Mouse (Mus musculus): ENCODE results near the gene Spag6. TPM values are rescaled to one million over a fixed set of nuclear protein-coding genes. Genes with fewer than 3 reads are reported as not detected.
A peak's percentile ranks its signal among the peaks of the same experiment; 100 is the strongest.

Gene Spag6
- total and polyA plus RNA-seq, 2 experiments from 2014 or later, result not detected

- Histone ChIP-seq H3K27me3 (ENCODE audit: insufficient read depth, low read length) (no peaks in the 10 kb centered on the region), H3K9ac (replicated peaks; ENCODE audit: low read length, poor library complexity, severe bottlenecking) (no peak overlapping the region), H3K4me2 (ENCODE audit: low read depth, low read length, poor library complexity, severe bottlenecking) (no peak overlapping the region), H3K36me3 (ENCODE audit: insufficient read depth, low read length) (no peaks in the 10 kb centered on the region), H3K4me3 (ENCODE audit: low read depth, low read length) (no peak overlapping the region), H3K27ac (ENCODE audit: low read depth, low read length) (no peak overlapping the region), H3K4me1 (ENCODE audit: insufficient read depth, low read length) (0 out of 2 replicates have a peak, but pooled peaks cover 4% of the 10 kb centered on the region), H3K9me3 (ENCODE audit: low read length) (no peaks in the 10 kb centered on the region)
- DNase-seq (ENCODE audit: low spot score) (no peak), ATAC-seq (ENCODE audit: low FRiP score) (no peak)
- no peak for TF ChIP-seq CTCF (IDR thresholded peaks at IDR 0.05)
- 86% methylated on average over 6 of the region's 6 CpGs for WGBS
Observed at GRCm38 (mm10) chr2:18774326-18774725, 80.5 kb downstream of the Spag6 start.

GRCm38 (mm10) chr2:18778220-18778619 is 84.4 kb downstream of the Spag6 start:
- H3K27me3 ChIP-seq (ENCODE audit: insufficient read depth, low read length), result no peaks in the 10 kb centered on the region
- TF ChIP-seq CTCF (IDR thresholded peaks at IDR 0.05), result no peak
- no peak overlapping the region for H3K9ac ChIP-seq (replicated peaks; ENCODE audit: low read length, poor library complexity, severe bottlenecking)
- H3K9me3 ChIP-seq (ENCODE audit: low read length), result no peaks in the 10 kb centered on the region
- DNase-seq (ENCODE audit: low spot score) (peak; percentile 80), ATAC-seq (ENCODE audit: low FRiP score) (peak; percentile 44)
- H3K4me2 ChIP-seq (ENCODE audit: low read depth, low read length, poor library complexity, severe bottlenecking), result peak overlapping the region; percentile 23
- WGBS, result 13% methylated on average over 9 of the region's 9 CpGs
- no peaks in the 10 kb centered on the region for H3K36me3 ChIP-seq (ENCODE audit: insufficient read depth, low read length)
- no peak overlapping the region for H3K27ac ChIP-seq (ENCODE audit: low read depth, low read length)
- H3K4me1 ChIP-seq (ENCODE audit: insufficient read depth, low read length), result 0 out of 2 replicates have a peak, but pooled peaks cover 4% of the 10 kb centered on the region
- H3K4me3 ChIP-seq (ENCODE audit: low read depth, low read length), result no peak overlapping the region

GRCm38 (mm10) chr2:18779830-18780229 is 86.0 kb downstream of the Spag6 start:
- no peaks in the 10 kb centered on the region for H3K9me3 ChIP-seq (ENCODE audit: low read length)
- no peak for TF ChIP-seq CTCF (IDR thresholded peaks at IDR 0.05)
- H3K9ac ChIP-seq (replicated peaks; ENCODE audit: low read length, poor library complexity, severe bottlenecking), result no peak overlapping the region
- H3K4me3 ChIP-seq (ENCODE audit: low read depth, low read length), result no peak overlapping the region
- no peak overlapping the region for H3K27ac ChIP-seq (ENCODE audit: low read depth, low read length)
- H3K27me3 ChIP-seq (ENCODE audit: insufficient read depth, low read length), result no peaks in the 10 kb centered on the region
- ATAC-seq (ENCODE audit: low FRiP score), result no peak
- H3K4me1 ChIP-seq (ENCODE audit: insufficient read depth, low read length), result 0 out of 2 replicates have a peak, but pooled peaks cover 4% of the 10 kb centered on the region
- WGBS, result 72% methylated on average over 3 of the region's 3 CpGs
- no peak overlapping the region for H3K4me2 ChIP-seq (ENCODE audit: low read depth, low read length, poor library complexity, severe bottlenecking)
- DNase-seq (ENCODE audit: low spot score), result no peak
- H3K36me3 ChIP-seq (ENCODE audit: insufficient read depth, low read length), result no peaks in the 10 kb centered on the region

GRCm38 (mm10) chr2:18781296-18781695 is 87.5 kb downstream of the Spag6 start:
- Histone ChIP-seq H3K27ac (ENCODE audit: low read depth, low read length) (no peak overlapping the region), H3K9ac (replicated peaks; ENCODE audit: low read length, poor library complexity, severe bottlenecking) (no peak overlapping the region), H3K27me3 (ENCODE audit: insufficient read depth, low read length) (no peaks in the 10 kb centered on the region), H3K4me3 (ENCODE audit: low read depth, low read length) (no peak overlapping the region), H3K4me2 (ENCODE audit: low read depth, low read length, poor library complexity, severe bottlenecking) (no peak overlapping the region), H3K4me1 (ENCODE audit: insufficient read depth, low read length) (0 out of 2 replicates have a peak, but pooled peaks cover 4% of the 10 kb centered on the region), H3K36me3 (ENCODE audit: insufficient read depth, low read length) (no peaks in the 10 kb centered on the region), H3K9me3 (ENCODE audit: low read length) (no peaks in the 10 kb centered on the region)
- DNase-seq (ENCODE audit: low spot score) (no peak), ATAC-seq (ENCODE audit: low FRiP score) (no peak)
- no peak for TF ChIP-seq CTCF (IDR thresholded peaks at IDR 0.05)
- 72% methylated on average over 7 of the region's 7 CpGs for WGBS

- no peak for ATAC-seq (ENCODE audit: low FRiP score)
Observed at GRCm38 (mm10) chr2:18794261-18794660, 100.4 kb downstream of the Spag6 start.

GRCm38 (mm10) chr2:18797776-18798175 is 103.9 kb downstream of the Spag6 start:
- peak; percentile 44 for DNase-seq (ENCODE audit: low spot score)
- no peak for ATAC-seq (ENCODE audit: low FRiP score)
- no peak overlapping the region for H3K4me3 ChIP-seq (ENCODE audit: low read depth, low read length)
- no peaks in the 10 kb centered on the region for H3K36me3 ChIP-seq (ENCODE audit: insufficient read depth, low read length)
- H3K4me2 ChIP-seq (ENCODE audit: low read depth, low read length, poor library complexity, severe bottlenecking), result peak overlapping the region; percentile 30
- 17% methylated on average over 8 of the region's 8 CpGs for WGBS
- no peak overlapping the region for H3K9ac ChIP-seq (replicated peaks; ENCODE audit: low read length, poor library complexity, severe bottlenecking)
- TF ChIP-seq CTCF (IDR thresholded peaks at IDR 0.05), result no peak
- 0 out of 2 replicates have a peak, but pooled peaks cover under 1% of the 10 kb centered on the region for H3K4me1 ChIP-seq (ENCODE audit: insufficient read depth, low read length)
- no peaks in the 10 kb centered on the region for H3K27me3 ChIP-seq (ENCODE audit: insufficient read depth, low read length)
- H3K27ac ChIP-seq (ENCODE audit: low read depth, low read length), result no peak overlapping the region
- H3K9me3 ChIP-seq (ENCODE audit: low read length), result no peaks in the 10 kb centered on the region

More at GRCm38 (mm10) chr2:18794261-18794660, 100.4 kb downstream of the Spag6 start:
- TF ChIP-seq CTCF (IDR thresholded peaks at IDR 0.05), result no peak
- DNase-seq (ENCODE audit: low spot score), result no peak
- H3K36me3 ChIP-seq (ENCODE audit: insufficient read depth, low read length), result no peaks in the 10 kb centered on the region
- H3K27me3 ChIP-seq (ENCODE audit: insufficient read depth, low read length), result no peaks in the 10 kb centered on the region
- H3K27ac ChIP-seq (ENCODE audit: low read depth, low read length), result no peak overlapping the region
- no peak overlapping the region for H3K4me3 ChIP-seq (ENCODE audit: low read depth, low read length)
- WGBS, result 75% methylated on average over 4 of the region's 4 CpGs
- no peak overlapping the region for H3K4me2 ChIP-seq (ENCODE audit: low read depth, low read length, poor library complexity, severe bottlenecking)
- H3K9me3 ChIP-seq (ENCODE audit: low read length), result no peaks in the 10 kb centered on the region
- no peaks in the 10 kb centered on the region for H3K4me1 ChIP-seq (ENCODE audit: insufficient read depth, low read length)
- H3K9ac ChIP-seq (replicated peaks; ENCODE audit: low read length, poor library complexity, severe bottlenecking), result no peak overlapping the region
